ENCODE assay signal across 21 mouse cellular contexts in genomic region chr10:44638678-44639077, GRCm38 (mm10).
A peak's percentile ranks its signal among the peaks of the same experiment; 100 is the strongest.
DNase-seq lines count a peak whose midpoint lies in the region; ATAC-seq and TF ChIP-seq lines count a peak whose summit lies in the region.
"Had no signal": no experiment of that assay in that cellular context is flagged by ENCODE, and none has a peak within 500 bp of the region (broad histone marks: within the 10 kb centered on the region; RNA-seq: fewer than 3 reads in every experiment).

No protein-coding gene starts in this region.

- peak; percentile 82 for ATAC-seq in granulocyte monocyte progenitor cell, adult 5-6 weeks (replicated peaks; ENCODE audit: poor library complexity, severe bottlenecking)
- no peak for ATAC-seq in intestine, embryonic 16.5 days
- ATAC-seq: forebrain, postnatal 0 days; midbrain, embryonic 13.5 days had no signal

- H3K4me3 ChIP-seq in lung, adult 2 months (replicated peaks; ENCODE audit: extremely low read depth, low read depth, low read length), result no peak overlapping the region
- no peak overlapping the region for H3K4me3 ChIP-seq in intestine, embryonic 16.5 days (ENCODE audit: low read length)
- H3K4me3 ChIP-seq: embryonic facial prominence, embryonic 10.5 days; forebrain, embryonic 10.5 days; hindbrain, embryonic 13.5 days; left cerebral cortex, adult 2 months; midbrain, embryonic 13.5 days had no signal

- 69% methylated on average over 2 of the region's 2 CpGs for WGBS in lung, adult 2 months
- 82% methylated on average over 2 of the region's 2 CpGs for WGBS in intestine, embryonic 16.5 days

- H3K36me3 ChIP-seq in splenic B cell, adult 2 months (ENCODE audit: control insufficient read depth, insufficient read depth, low read length, poor library complexity, severe bottlenecking), result no peaks in the 10 kb centered on the region
- no peaks in the 10 kb centered on the region for H3K36me3 ChIP-seq in intestine, embryonic 16.5 days (ENCODE audit: control insufficient read depth, insufficient read depth, low read length)
- H3K36me3 ChIP-seq: embryonic facial prominence, embryonic 10.5 days; forebrain, embryonic 10.5 days; hindbrain, embryonic 13.5 days; midbrain, embryonic 13.5 days had no signal

- no peaks in the 10 kb centered on the region for H3K27me3 ChIP-seq in splenic B cell, adult 2 months (ENCODE audit: control insufficient read depth, insufficient read depth, low read length, poor library complexity, severe bottlenecking)
- H3K27me3 ChIP-seq in intestine, embryonic 16.5 days (replicated peaks; ENCODE audit: control insufficient read depth, insufficient read depth, low read length), result no peaks in the 10 kb centered on the region
- H3K27me3 ChIP-seq: hindbrain, embryonic 13.5 days; midbrain, embryonic 13.5 days had no signal

- TF ChIP-seq CTCF in lung, adult 2 months (IDR thresholded peaks at IDR 0.05; ENCODE audit: insufficient read depth, low read length), result no peak

- no peak overlapping the region for H3K27ac ChIP-seq in intestine, embryonic 16.5 days (ENCODE audit: low read length)
- H3K27ac ChIP-seq: embryonic facial prominence, embryonic 10.5 days; forebrain, embryonic 10.5 days; hindbrain, embryonic 13.5 days; kidney, postnatal 0 days; left cerebral cortex, adult 2 months; midbrain, embryonic 13.5 days had no signal

- no peaks in the 10 kb centered on the region for H3K9me3 ChIP-seq in intestine, embryonic 16.5 days (ENCODE audit: control insufficient read depth, low read length)
- H3K9me3 ChIP-seq: embryonic facial prominence, embryonic 10.5 days; forebrain, embryonic 10.5 days; hindbrain, embryonic 13.5 days; midbrain, embryonic 13.5 days had no signal

- TF ChIP-seq POLR2A in lung, adult 2 months (IDR thresholded peaks at IDR 0.05; ENCODE audit: borderline replicate concordance, extremely low read depth, low read depth, low read length), result no peak

- H3K9ac ChIP-seq in intestine, embryonic 16.5 days (ENCODE audit: low read depth, low read length), result no peak overlapping the region
- H3K9ac ChIP-seq: forebrain, postnatal 0 days; hindbrain, embryonic 13.5 days; midbrain, embryonic 13.5 days had no signal

- H3K4me1 ChIP-seq in lung, adult 2 months (ENCODE audit: control insufficient read depth, insufficient read depth, low read length), result no peaks in the 10 kb centered on the region
- H3K4me1 ChIP-seq in intestine, embryonic 16.5 days (ENCODE audit: control insufficient read depth, insufficient read depth, low read length), result no peaks in the 10 kb centered on the region
- H3K4me1 ChIP-seq: embryonic facial prominence, embryonic 10.5 days; forebrain, embryonic 10.5 days; hindbrain, embryonic 13.5 days; midbrain, embryonic 13.5 days had no signal

- no peak overlapping the region for H3K4me2 ChIP-seq in intestine, embryonic 16.5 days (ENCODE audit: low read depth, low read length)
- H3K4me2 ChIP-seq: hindbrain, embryonic 13.5 days; midbrain, embryonic 13.5 days had no signal

- peak; percentile 38 for DNase-seq in lung, postnatal 25 days (ENCODE audit: low spot score)
- DNase-seq in lung, adult 2 months, result no peak
- DNase-seq in B cell, adult 2 months, result peak; percentile 38 to 48
- peak; percentile 71 for DNase-seq in splenic B cell, adult 2 months (ENCODE audit: low read depth, low spot score)
- DNase-seq in ovary, adult 18-20 months (ENCODE audit: low spot score), result no peak
- DNase-seq: adrenal gland, postnatal 14 days; cerebellum, adult 11 months; cerebellum, adult 9-11 months; forebrain, postnatal 0 days; gastrocnemius, postnatal 14 days; kidney, adult 18-20 months; layer of hippocampus, adult 9-11 months; retina, postnatal 1 day had no signal

Comparison
In these comparisons a context has a peak if more than half of its experiments do, and no peak if none do; other contexts are left out.
1. DNase-seq: peak in lung, postnatal 25 days (single experiment), B cell, adult 2 months (2 of 2) and splenic B cell, adult 2 months (single experiment); none in lung, adult 2 months (single experiment) and ovary, adult 18-20 months (single experiment).